Mouse (Mus musculus): Measurements from ENCODE around the gene Mroh2a. TPM values are rescaled to one million over a fixed set of nuclear protein-coding genes. Genes with fewer than 3 reads are reported as not detected.

The Mroh2a gene
- total RNA-seq, 2 experiments from 2014 or later: 0.19 TPM; not detected in 1

- no peak overlapping the region for H3K4me3 ChIP-seq
- no peak overlapping the region for H3K27ac ChIP-seq
- no peak for DNase-seq (ENCODE audit: extremely low spot score in 1 of 2, low spot score in 2 of 2)
- TF ChIP-seq CTCF (IDR thresholded peaks at IDR 0.05): no peak
- intact Hi-C loops (cut with DNase I): no loop called here
Measured at GRCm38 (mm10) chr1:88231803-88232499, 5.2 kb downstream of the Mroh2a start.

GRCm38 (mm10) chr1:88232664-88233380 lies 6.0 kb downstream of the Mroh2a start:
- intact Hi-C loops (cut with DNase I): no loop called here

GRCm38 (mm10) chr1:88233421-88234247 lies 6.8 kb downstream of the Mroh2a start:
- intact Hi-C loops (cut with DNase I): no loop called here
- Histone ChIP-seq H3K27ac (no peak overlapping the region), H3K4me3 (no peak overlapping the region)
- no peak for TF ChIP-seq CTCF (IDR thresholded peaks at IDR 0.05)
- DNase-seq (ENCODE audit: extremely low spot score in 1 of 2, low spot score in 2 of 2): no peak

More at GRCm38 (mm10) chr1:88232664-88233380, 6.0 kb downstream of the Mroh2a start:
- no peak for DNase-seq (ENCODE audit: extremely low spot score in 1 of 2, low spot score in 2 of 2)
- H3K4me3 ChIP-seq: no peak overlapping the region
- TF ChIP-seq CTCF (IDR thresholded peaks at IDR 0.05): no peak
- no peak overlapping the region for H3K27ac ChIP-seq

GRCm38 (mm10) chr1:88234248-88234610 lies 7.4 kb downstream of the Mroh2a start:
- DNase-seq (ENCODE audit: extremely low spot score in 1 of 2, low spot score in 2 of 2): no peak
- Histone ChIP-seq H3K27ac (no peak overlapping the region), H3K4me3 (no peak overlapping the region)
- intact Hi-C loops (cut with DNase I): no loop called here
- TF ChIP-seq CTCF (IDR thresholded peaks at IDR 0.05): no peak

- intact Hi-C loops (cut with DNase I): no loop called here
- no peak for DNase-seq (ENCODE audit: extremely low spot score in 1 of 2, low spot score in 2 of 2)
- TF ChIP-seq CTCF (IDR thresholded peaks at IDR 0.05): no peak
- no peak overlapping the region for H3K27ac ChIP-seq
- H3K4me3 ChIP-seq: no peak overlapping the region
Measured at GRCm38 (mm10) chr1:88234646-88235045, 7.9 kb downstream of the Mroh2a start.

- Histone ChIP-seq H3K27ac (no peak overlapping the region), H3K4me3 (no peak overlapping the region)
- no peak for DNase-seq (ENCODE audit: extremely low spot score in 1 of 2, low spot score in 2 of 2)
- no peak for TF ChIP-seq CTCF (IDR thresholded peaks at IDR 0.05)
- intact Hi-C loops (cut with DNase I): no loop called here
Measured at GRCm38 (mm10) chr1:88235046-88235893, 8.5 kb downstream of the Mroh2a start.

GRCm38 (mm10) chr1:88235894-88236415 lies 9.2 kb downstream of the Mroh2a start:
- intact Hi-C loops (cut with DNase I): no loop called here
- Histone ChIP-seq H3K27ac (no peak overlapping the region), H3K4me3 (no peak overlapping the region)
- no peak for DNase-seq (ENCODE audit: extremely low spot score in 1 of 2, low spot score in 2 of 2)
- no peak for TF ChIP-seq CTCF (IDR thresholded peaks at IDR 0.05)

GRCm38 (mm10) chr1:88237311-88237710 lies 10.5 kb downstream of the Mroh2a start:
- no peak for TF ChIP-seq CTCF (IDR thresholded peaks at IDR 0.05)
- intact Hi-C loops (cut with DNase I): no loop called here

GRCm38 (mm10) chr1:88238771-88239170 lies 12.0 kb downstream of the Mroh2a start:
- no peak overlapping the region for H3K27ac ChIP-seq
- no peak overlapping the region for H3K4me3 ChIP-seq
- no peak for DNase-seq (ENCODE audit: extremely low spot score in 1 of 2, low spot score in 2 of 2)
- no peak for TF ChIP-seq CTCF (IDR thresholded peaks at IDR 0.05)
- intact Hi-C loops (cut with DNase I): no loop called here

More at GRCm38 (mm10) chr1:88237311-88237710, 10.5 kb downstream of the Mroh2a start:
- no peak for DNase-seq (ENCODE audit: extremely low spot score in 1 of 2, low spot score in 2 of 2)
- Histone ChIP-seq H3K4me3 (no peak overlapping the region), H3K27ac (no peak overlapping the region)

- intact Hi-C loops (cut with DNase I): no loop called here
- Histone ChIP-seq H3K4me3 (no peak overlapping the region), H3K27ac (no peak overlapping the region)
- no peak for DNase-seq (ENCODE audit: extremely low spot score in 1 of 2, low spot score in 2 of 2)
- TF ChIP-seq CTCF (IDR thresholded peaks at IDR 0.05): no peak
Measured at GRCm38 (mm10) chr1:88240072-88240471, 13.3 kb downstream of the Mroh2a start.

GRCm38 (mm10) chr1:88240579-88240978 lies 13.8 kb downstream of the Mroh2a start:
- no peak for DNase-seq (ENCODE audit: extremely low spot score in 1 of 2, low spot score in 2 of 2)
- Histone ChIP-seq H3K4me3 (no peak overlapping the region), H3K27ac (no peak overlapping the region)
- TF ChIP-seq CTCF (IDR thresholded peaks at IDR 0.05): no peak
- intact Hi-C loops (cut with DNase I): no loop called here

All from left cerebral cortex, adult 2 months (tissue).